Comparison of ENCODE assay signal across 21 mouse cellular contexts in genomic region chr14:121353648-121354377, GRCm38 (mm10). TPM values are rescaled to one million over a fixed set of nuclear protein-coding genes. Genes with fewer than 3 reads are reported as not detected.
DNase-seq lines count a peak whose midpoint lies in the region; ATAC-seq lines count a peak whose summit lies in the region.
"Had no signal": no experiment of that assay in that cellular context is flagged by ENCODE, and none has a peak within 500 bp of the region (broad histone marks: within the 10 kb centered on the region; RNA-seq: fewer than 3 reads in every experiment).

No protein-coding gene starts in this region.

- peaks cover 82% of the 10 kb centered on the region for H3K4me1 ChIP-seq in liver, embryonic 16.5 days (ENCODE audit: control insufficient read depth, low read depth, low read length)
- H3K4me1 ChIP-seq in neural tube, embryonic 15.5 days, result peaks cover 37% of the 10 kb centered on the region

- H3K4me3 ChIP-seq in liver, embryonic 16.5 days (ENCODE audit: low read depth, low read length), result no peak overlapping the region
- H3K4me3 ChIP-seq in neural tube, embryonic 15.5 days (replicated peaks), result no peak overlapping the region
- H3K4me3 ChIP-seq: embryonic facial prominence, embryonic 10.5 days; hindbrain, embryonic 15.5 days; limb, embryonic 12.5 days; midbrain, embryonic 10.5 days had no signal

- H3K9me3 ChIP-seq in liver, embryonic 16.5 days (replicated peaks; ENCODE audit: control insufficient read depth, low read length), result no peaks in the 10 kb centered on the region
- H3K9me3 ChIP-seq in neural tube, embryonic 15.5 days (replicated peaks), result no peaks in the 10 kb centered on the region
- H3K9me3 ChIP-seq: embryonic facial prominence, embryonic 10.5 days; hindbrain, embryonic 15.5 days; limb, embryonic 12.5 days; midbrain, embryonic 10.5 days had no signal

- ATAC-seq in liver, embryonic 16.5 days (ENCODE audit: low read depth), result no peak
- ATAC-seq in neural tube, embryonic 15.5 days (ENCODE audit: low FRiP score), result no peak

- no peaks in the 10 kb centered on the region for H3K27me3 ChIP-seq in liver, embryonic 16.5 days (ENCODE audit: control insufficient read depth, insufficient read depth, low read depth, low read length)
- no peaks in the 10 kb centered on the region for H3K27me3 ChIP-seq in neural tube, embryonic 15.5 days (replicated peaks)
- H3K27me3 ChIP-seq: CH12.LX; hindbrain, embryonic 15.5 days; limb, embryonic 12.5 days had no signal

- 78% methylated on average over 10 of the region's 10 CpGs for WGBS in liver, embryonic 16.5 days (ENCODE audit: insufficient replicate concordance)
- WGBS in neural tube, embryonic 15.5 days, result 87% methylated on average over 10 of the region's 10 CpGs

- H3K9ac ChIP-seq in liver, embryonic 16.5 days (ENCODE audit: low read depth, low read length), result no peak overlapping the region
- no peak overlapping the region for H3K9ac ChIP-seq in neural tube, embryonic 15.5 days (replicated peaks)
- H3K9ac ChIP-seq: hindbrain, embryonic 15.5 days; limb, embryonic 12.5 days; lung, embryonic 14.5 days had no signal

- DNase-seq in adrenal gland, adult (ENCODE audit: inconsistent age in 2 of 2, low spot score in 1 of 2), result peak; percentile 82 to 90
- DNase-seq in adrenal gland, postnatal 4 days (ENCODE audit: low spot score in 2 of 2), result no peak
- peak; percentile 41 for DNase-seq in ZHBTc4 (ENCODE audit: low read depth, low spot score)
- peak; percentile 76 to 80 for DNase-seq in adrenal gland, postnatal 36 days
- DNase-seq in urinary bladder, postnatal 25 days (ENCODE audit: low spot score), result no peak
- DNase-seq in heart, adult 9 months (ENCODE audit: low spot score in 2 of 2), result no peak
- DNase-seq: cerebellum, adult 8-10 months; heart, postnatal 4 days; kidney, adult 18-20 months; kidney, postnatal 14 days; lung, embryonic 14.5 days; retina, postnatal 1 day; thymus, postnatal 14 days had no signal

- H3K27ac ChIP-seq in liver, embryonic 16.5 days (ENCODE audit: low read length), result peak overlapping the region; percentile 6; the same call in 1 of the 2 replicates
- H3K27ac ChIP-seq in neural tube, embryonic 15.5 days (replicated peaks), result no peak overlapping the region
- H3K27ac ChIP-seq: embryonic facial prominence, embryonic 10.5 days; hindbrain, embryonic 15.5 days; limb, embryonic 12.5 days; macrophage; midbrain, embryonic 10.5 days had no signal

- H3K4me2 ChIP-seq in liver, embryonic 16.5 days (ENCODE audit: low read depth, low read length), result no peak overlapping the region
- H3K4me2 ChIP-seq in neural tube, embryonic 15.5 days, result no peak overlapping the region
- H3K4me2 ChIP-seq: hindbrain, embryonic 15.5 days; limb, embryonic 12.5 days; lung, embryonic 14.5 days had no signal

- no peaks in the 10 kb centered on the region for H3K36me3 ChIP-seq in liver, embryonic 16.5 days (ENCODE audit: control insufficient read depth, insufficient read depth)
- H3K36me3 ChIP-seq in neural tube, embryonic 15.5 days, result no peaks in the 10 kb centered on the region
- H3K36me3 ChIP-seq: hindbrain, embryonic 15.5 days; limb, embryonic 12.5 days had no signal

RNA-seq across cellular contexts. Expression of gene Stk24, which starts 26.0 kb away (rescaled TPM):
- total RNA-seq in adrenal gland, postnatal 4 days (2021), result 100 to 1,000 TPM; 142 to 152 TPM
- 100 to 1,000 TPM; 104 to 108 TPM for total RNA-seq in adrenal gland, postnatal 36 days (2021)
- polyA plus RNA-seq in liver, embryonic 16.5 days (2015; fragmentation: Nextera tagmentation; extraction: Ambion mirVana), result 24.3 and 26.1 TPM in 2 replicates
- polyA plus RNA-seq in neural tube, embryonic 15.5 days (2015; fragmentation: Nextera tagmentation; extraction: Ambion mirVana), result 15.2 and 22.0 TPM in 2 replicates

Comparison
In these comparisons a context has a peak if more than half of its experiments do, and no peak if none do; other contexts are left out.
1. DNase-seq: peak in adrenal gland, adult (2 of 2), ZHBTc4 (single experiment) and adrenal gland, postnatal 36 days (2 of 2); none in adrenal gland, postnatal 4 days (0 of 2), urinary bladder, postnatal 25 days (single experiment) and heart, adult 9 months (0 of 2).